Mouse (Mus musculus): ENCODE data around the gene E2f8.

The E2f8 gene

DNA sequence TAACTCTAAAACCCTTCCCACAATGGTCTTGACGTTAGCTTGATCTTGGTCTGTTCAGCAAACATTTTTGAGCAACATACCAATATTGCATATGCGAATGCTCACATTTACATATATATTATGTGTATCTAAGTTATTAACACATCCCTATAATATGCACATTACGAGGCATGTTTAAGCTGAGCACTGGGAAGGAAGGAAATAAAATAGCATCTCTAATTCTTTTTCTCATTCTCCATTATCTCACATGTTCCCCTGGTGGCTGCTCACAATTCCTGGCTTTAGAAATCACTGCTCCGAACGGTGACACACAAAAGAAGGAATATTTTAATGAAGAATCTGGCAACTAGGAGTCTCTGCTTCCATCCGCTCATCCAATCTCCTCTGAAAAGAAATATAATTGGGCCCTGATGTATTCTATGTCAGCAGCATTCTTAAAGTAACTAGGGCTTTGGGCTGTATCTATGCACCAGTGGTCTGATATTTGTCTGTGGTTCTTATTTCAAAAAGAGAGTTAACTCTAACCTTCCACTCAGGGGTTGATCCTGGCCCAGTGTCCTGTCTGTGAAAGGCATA, 29.8 kb downstream of the E2f8 start:
- DNase-seq, result no peak

DNA sequence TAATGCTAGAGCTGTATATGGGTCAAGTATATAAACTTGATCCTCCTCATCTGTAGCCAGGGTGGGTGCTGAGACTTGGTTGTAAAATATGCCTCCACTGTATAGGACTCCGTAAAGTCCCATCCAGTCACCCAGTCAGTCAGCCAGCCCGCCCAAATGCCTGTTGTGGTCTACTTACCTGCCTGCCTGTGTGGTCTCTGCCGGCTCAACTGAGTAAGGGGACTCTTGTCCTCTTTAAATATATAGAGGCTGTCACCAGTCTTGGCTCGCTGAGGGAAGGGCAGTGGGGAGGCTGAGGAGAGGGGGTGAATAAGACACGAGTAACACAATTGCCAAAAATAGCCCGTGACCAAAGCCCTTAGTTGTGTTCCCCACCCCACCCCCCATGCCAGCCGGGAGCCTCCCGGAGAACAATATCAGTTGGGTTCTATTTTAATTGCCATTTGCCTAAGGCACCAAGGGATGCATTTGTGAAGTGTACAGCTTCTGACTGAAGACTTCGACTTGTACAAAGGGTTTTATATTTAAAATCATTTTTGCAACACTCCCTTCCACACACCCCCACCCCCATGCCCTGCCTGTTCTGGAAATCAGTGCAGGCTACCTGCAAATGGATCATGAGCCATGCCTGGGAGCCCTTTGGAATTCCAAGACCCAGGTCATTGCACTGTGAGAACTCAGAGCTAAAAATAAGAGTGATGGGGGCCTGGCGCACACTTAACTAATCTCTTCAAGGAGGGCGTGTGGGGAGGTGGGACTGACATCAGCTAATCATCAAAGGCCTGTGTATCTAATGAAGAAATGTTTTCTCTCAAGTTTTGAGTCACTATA, 33.4 kb downstream of the E2f8 start, which contains the start of gene Csrp3:
TSS of gene Csrp3 (minus strand) at position 214 of the 831 bp plus-strand sequence.
- no peak for DNase-seq

DNA sequence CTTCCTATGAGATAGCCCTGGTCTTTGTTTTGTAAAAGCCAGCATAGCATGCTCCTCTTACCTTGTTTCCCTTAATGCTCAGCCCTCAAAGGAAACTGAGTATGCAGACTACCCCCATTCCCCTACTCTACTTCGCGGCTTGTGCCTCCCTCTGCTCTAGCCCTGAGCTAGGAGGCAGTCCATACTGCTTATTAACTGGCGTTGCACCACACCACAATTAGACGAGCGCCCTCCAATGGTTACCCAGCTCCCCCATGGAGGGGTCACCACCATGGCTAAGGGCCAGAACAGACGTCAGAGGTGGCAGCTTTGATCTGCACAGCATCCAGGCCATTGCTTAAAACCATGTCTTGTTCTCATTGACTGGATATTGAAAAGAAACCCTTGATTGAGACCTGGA, 34.6 kb downstream of the E2f8 start:
- no peak for DNase-seq

DNA sequence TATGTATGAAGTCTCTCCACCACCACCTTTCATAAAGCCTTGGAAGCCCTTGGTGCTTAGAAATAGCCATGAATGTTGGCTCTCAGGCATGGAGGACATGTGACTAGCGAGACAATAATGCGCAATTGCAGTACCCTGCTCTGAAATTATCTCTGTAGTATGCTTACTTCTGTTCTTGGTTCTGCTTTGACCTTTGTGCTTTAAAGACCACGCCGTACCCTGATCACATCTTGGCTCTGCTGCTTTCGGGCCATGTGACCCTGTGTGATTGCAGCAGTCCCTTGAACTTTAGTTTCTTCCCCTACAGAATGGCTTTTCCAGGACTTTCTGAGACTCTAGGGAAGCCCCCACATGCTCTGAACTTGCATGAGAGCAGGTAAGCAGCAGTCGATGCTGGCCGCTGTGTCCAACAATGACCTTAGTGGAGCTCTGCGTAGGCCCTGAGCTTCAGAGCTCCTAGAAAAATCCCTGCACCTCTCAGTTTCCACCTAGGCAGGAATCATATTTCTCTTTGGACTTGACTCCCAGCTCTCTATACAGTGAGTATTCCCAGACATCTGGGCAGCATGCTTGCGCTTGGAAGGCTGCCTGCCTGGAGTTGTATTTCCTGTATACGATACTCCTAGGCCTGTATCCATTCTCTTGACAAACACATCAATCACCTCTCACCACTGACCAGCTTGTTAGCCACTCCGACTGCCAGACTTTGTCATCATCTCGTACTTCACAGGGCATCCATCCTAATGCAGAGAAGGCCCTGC, 36.0 kb downstream of the E2f8 start:
- no peak for DNase-seq

DNA sequence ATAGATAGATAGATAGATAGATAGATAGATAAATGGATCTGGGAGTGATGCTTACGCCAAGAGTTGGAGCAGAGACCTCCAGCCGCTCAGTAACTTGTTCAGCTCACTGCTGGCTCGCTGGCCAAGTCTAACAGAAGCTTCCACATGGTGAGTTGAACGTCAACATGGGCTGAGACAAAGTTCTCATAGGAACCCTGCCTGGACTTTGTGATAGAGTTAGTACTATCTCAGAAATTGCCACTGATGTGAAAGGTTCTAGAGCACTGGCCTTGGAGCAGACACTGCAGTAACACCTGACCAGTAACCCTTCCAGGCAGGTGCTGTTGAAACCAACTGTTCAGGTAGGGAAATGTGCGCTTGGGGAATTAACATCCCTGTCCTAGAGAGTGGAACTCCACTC, 37.9 kb downstream of the E2f8 start:
- no peak for DNase-seq

DNA sequence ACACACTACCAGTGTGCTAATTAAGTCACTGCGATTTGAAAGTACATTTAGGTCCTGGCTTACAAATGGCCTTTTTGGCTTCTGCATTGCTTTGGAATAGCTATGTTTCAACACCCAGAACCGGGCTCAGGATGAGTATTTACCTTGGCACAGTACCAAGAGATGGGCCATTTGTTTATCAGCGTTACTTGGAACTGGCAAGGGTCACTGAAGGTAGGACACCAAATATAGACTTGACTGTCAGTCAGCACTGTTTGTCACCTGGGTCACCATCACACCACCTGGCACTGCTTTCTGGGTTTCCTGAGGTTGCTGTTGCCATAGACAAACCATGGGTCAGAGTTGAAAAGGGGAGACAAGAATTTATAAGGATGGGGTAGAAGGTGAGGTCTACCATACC, 39.0 kb downstream of the E2f8 start:
- DNase-seq, result no peak

DNA sequence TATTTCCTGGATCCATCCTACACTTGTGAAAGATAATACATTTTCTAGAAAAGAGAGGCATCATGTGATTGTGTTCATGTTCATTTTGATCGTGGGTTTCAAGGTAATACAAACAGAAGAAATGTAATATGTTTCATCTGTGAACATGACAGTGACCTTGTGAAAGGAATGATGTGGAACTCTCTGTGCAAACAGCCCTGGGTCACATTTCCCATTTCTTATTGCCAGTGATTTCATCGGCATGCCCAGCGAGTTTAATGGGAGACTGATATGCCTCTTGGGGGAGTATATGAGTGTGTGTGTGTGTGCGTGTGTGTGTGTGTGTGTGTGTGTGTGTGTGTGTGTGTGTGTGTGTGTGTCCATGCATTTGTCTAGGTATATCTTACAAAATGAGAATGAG, 39.9 kb downstream of the E2f8 start:
- no peak for DNase-seq

DNA sequence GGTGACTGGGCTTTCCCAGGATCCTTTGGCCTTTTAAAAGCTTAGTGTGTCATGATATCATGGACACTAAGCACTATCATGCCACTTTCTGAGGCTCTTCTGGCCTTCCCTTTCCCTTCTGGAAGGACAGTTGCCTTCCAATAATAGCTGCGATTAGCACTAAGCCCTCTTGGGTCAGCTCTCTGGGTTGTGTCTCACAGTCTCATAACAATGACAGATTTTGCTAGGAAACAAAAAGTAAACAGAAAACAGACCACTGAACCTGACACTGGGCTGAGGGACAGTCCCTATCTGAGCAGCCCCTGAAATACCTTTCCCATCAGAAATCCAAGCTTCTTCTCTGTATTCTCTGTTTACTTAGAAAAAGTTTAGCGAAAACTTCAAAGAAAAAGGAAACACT, 40.9 kb downstream of the E2f8 start:
- no peak for DNase-seq

DNA sequence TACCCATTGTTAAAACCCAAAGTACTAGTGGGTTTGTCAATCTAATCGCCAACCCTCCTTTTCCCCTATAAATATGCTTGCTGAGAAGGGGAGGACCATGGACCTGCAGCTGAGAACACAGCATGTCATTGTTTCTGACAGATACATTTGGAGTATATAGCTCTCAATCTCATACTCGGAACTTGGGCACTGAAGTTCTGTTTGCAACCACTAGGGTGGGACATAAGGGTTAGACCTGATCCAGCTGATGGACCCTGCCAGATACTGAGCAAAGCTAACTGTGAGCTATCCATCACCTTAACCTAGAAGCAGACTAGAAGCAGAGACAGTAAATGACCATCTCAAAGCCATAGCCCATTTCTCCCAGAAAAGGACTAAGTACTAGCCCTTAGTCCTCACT, 43.0 kb downstream of the E2f8 start:
- DNase-seq, result no peak

DNA sequence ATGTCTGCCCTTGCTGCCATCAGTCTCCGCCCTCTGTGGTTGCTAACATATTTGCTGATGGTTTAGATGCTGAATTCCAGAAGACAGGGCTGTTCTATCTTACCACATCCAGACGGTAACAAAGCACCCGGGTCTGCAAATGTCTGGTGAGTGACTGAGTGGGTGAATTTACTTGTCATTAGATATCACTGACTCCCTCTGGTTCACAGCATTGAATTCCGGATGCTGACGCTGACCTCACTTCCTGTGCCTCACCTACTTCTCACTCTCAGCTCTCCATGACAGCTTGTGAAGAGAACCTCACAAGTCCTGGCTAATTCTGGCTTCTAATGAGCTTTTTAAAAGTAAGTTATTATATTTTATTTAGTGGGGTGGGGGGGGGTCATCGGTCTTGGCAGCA, 44.4 kb downstream of the E2f8 start:
- DNase-seq, result no peak

DNA sequence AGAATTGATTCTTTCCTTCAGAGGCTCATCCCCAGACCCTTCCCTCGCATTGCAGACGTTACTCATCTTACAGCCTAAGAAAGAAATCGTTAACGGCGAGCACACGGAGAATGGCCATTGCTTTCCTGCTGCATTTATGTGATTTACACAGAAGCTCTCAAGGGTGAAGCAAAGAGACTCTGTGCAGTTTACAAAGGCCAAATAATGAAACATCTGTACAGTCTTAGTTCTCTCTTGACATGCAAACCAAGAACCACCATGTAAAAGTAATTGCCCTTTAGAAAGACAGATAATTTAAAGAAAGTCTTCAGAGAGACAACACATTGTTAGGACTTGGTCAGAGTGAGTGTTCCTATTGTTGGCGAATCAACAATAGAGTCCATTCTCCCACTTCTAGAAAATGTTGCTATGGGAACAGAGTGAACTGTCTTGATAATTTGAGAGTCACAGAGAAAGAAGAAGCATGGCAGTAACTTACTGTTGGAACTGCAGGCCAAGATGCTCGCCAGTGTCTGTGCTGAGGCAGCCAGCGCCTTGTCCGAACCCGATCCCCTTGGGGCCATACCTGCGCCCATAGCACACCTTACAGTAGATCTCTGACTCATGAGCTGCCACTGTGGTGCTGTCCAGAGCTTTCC, 46.3 kb downstream of the E2f8 start:
- no peak for DNase-seq

DNA sequence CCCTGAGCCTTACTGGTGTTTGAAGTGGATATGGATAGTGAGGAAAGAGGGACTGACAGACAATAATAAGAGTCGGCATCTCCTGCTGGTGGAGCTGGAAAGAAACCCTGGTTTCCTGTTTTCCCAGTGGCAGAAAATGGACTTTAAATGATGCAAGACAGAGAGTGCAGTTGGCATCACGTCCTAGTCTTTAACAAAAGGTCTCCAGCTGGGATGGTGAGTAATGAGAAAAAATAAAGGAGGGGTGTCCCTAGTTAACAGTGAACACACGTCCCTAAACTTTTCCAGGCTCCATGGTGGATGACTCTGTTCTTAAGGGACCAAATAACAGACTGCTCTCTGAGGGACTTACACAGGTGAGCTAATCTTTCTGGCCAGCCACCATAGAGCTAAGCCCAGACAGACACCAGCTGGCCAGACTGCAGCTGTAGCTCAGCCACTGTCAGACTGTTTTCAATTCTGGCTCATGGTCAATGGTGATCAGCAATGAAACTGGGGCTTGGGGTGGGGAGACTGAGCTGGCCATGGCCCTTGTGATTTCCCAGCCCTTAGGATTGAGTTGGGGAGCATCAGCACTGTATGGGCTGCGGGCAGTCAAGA, 46.9 kb downstream of the E2f8 start:
- no peak for DNase-seq

DNA sequence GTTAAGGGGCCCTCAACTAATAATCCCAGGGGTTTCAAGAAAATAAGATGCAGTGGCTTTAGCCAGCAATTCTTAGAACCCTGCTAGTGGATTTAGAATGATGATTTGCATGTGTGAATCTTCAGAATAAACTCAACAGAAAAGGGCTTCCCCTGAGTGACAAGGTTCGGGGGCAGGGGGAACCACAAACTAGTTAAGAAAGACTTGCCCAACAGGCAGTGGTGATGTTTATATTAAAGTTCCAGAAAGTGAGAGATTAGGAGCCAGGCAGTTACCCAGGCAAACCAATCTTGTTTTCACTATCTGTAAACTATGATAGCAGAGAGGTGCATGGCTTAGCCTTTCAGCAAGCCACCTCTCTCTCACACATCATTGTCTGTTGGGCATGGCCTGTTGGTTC, 48.7 kb downstream of the E2f8 start:
- DNase-seq, result no peak

DNA sequence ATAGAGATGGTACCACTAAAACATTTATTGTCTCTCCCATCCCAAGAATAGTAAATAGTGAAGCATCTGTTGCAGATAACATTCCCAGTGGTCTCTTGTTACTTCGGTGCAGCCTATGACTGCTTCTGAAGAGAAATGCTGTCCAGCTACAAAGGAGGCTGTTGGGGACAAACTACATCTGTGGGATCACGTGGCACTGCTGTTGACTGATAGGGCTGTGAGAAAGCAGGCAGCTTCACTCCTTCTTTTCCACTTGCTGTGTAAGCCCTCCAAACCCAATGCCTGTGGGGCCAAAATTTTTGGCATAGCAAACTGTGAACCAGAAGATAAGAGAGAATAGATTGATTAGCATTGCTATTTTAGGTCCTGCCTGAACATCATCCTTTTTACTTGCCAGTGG, 51.0 kb downstream of the E2f8 start:
- DNase-seq, result no peak

DNA sequence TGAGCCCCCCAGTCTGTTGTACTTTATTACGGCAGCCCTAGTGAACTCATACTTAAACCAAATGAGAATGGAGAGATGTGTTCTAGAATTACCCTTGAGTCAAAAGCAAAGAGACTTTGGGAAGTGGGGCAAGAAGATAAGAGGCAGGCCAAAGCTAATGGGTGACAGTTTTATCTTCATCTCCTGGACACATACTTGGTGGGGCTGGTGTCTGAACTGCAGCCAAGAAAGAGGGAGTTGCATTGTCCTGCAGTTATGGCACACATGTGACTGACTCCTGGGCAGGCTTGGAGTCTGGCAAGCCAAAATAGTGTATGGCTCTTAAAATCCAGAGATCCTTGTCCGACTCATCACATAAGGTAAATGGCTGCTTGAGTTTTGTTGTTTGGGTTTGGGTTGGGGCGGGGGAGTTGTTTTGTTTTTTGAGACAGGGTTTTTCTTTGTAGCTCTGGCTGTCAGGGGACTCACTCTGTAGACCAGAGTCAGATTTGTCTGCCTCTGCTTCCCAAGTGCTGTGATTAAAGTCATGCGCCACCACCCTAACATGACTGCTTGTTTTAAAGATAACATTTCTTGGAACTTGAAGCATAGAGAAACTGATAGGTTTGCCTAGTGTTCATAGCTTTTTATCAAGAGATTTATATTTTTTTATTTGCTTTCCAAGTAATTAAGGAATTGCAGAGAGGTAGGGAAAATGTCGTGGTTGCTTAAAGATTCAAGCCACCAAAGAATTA, 52.1 kb downstream of the E2f8 start:
- no peak for DNase-seq

DNA sequence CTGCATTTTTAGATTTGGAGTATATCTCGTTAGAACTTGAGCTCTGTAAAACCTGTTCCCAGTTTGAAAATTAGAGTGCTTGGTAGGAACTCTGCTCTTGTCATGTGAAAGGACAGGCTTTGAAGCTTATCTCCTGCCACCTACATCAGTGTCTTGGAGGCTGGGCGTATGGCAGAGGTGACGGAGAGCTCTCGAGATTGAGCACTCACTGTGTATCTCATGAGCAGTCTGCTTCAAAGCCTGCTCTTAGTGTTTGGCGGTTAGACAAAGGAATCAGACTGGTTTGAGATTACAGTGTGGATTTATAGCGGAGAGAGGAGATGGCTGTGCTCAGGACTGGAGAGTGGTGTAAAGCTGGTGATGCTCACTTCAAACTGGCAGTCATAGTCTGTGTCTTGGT, 56.2 kb downstream of the E2f8 start:
- no peak for DNase-seq

DNA sequence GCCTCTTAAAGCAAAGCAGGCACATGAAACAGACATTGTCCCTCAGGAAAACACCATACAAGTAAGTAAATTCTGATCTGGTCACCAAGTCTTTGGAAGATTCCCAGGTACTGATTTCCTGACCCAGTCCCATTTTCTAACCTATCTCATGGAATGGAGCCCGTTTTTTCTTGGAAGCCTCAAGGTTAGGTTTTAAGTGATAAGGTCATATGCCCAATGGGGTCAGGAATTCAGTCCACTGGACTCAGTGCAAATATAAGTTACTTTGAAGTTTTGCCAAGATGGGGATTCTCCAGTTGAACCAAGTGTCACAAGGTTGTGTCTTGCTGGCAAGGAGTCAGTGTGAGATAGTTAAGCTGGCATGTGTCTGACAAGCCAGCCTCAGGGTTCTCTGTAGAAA, 56.7 kb downstream of the E2f8 start:
- DNase-seq, result no peak

DNA sequence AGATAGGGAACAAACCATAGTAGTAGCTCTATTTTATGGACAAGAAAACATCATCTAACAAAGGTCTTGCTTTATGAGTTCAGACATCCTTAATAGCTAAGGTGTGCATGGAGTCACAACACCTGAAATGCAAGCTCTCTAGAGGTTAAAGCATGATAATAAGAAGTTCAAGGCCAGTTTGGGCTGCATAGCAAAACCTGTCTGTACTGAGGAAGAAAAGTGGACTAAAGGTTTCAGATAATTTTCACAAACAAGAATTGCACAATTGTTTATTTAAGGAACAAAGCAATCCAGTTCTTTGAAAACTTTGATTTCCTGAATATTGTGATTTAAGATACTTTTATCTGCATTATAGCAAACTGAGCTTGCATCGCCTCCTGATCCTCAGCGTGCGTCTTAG, 57.8 kb downstream of the E2f8 start:
- DNase-seq, result no peak

DNA sequence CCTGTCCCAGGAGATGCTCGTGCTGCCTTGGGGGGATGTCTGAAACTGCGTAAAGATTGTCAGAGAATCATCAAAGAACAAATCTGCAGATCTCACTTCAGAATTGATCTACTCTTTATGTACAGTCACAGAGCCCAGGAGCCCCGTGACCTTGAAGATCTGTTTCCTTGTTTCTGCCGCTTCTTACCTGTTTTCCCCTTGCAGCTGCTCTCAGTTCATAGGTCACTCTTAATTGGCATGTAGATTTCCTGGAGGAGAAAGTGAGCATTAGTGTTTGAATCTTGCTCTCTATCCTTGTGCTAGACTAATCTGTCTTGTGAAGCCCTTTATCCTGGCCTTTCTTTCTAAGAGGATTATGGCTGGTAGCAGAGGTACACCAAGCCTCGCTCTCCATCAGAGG, 59.7 kb downstream of the E2f8 start:
- DNase-seq, result no peak
